8 mouse cellular contexts compared by ENCODE assay signal in genomic region chr15:78802776-78803391, GRCm38 (mm10). TPM values are rescaled to one million over a fixed set of nuclear protein-coding genes. Genes with fewer than 3 reads are reported as not detected.
DNase-seq lines count a peak whose midpoint lies in the region; ATAC-seq and TF ChIP-seq lines count a peak whose summit lies in the region.

TSS of gene Card10 (minus strand) at chr15:78803042.

- H3K4me3 ChIP-seq in E14TG2a.4 (replicated peaks; ENCODE audit: low read length): peak within 1 kb of the TSS; percentile 83
- peak within 1 kb of the TSS; percentile 38 to 49 for H3K4me3 ChIP-seq in liver, embryonic 14.5 days (ENCODE audit: insufficient read depth in 1 of 2, low read depth in 2 of 2, low read length in 2 of 2)

- no peak for TF ChIP-seq EP300 in liver, embryonic 14.5 days (IDR thresholded peaks at IDR 0.05; ENCODE audit: low read depth)

- H3K4me2 ChIP-seq in liver, embryonic 14.5 days (ENCODE audit: low read depth): peak within 1 kb of the TSS; percentile 47

- ATAC-seq in inflammation-experienced regulatory T-cells, adult 6 months: peak; percentile 67
- ATAC-seq in liver, embryonic 14.5 days (ENCODE audit: insufficient read depth): peak; percentile 69

- no peak within 1 kb of the TSS for H3K9ac ChIP-seq in liver, embryonic 14.5 days (replicated peaks)

- 2% methylated on average over 70 of the region's 70 CpGs for WGBS in liver, embryonic 14.5 days (ENCODE audit: insufficient replicate concordance)

- H3K9me3 ChIP-seq in E14TG2a.4 (ENCODE audit: low read length): no peaks in the 10 kb centered on the region
- H3K9me3 ChIP-seq in liver, embryonic 14.5 days (ENCODE audit: control insufficient read depth, low read length): no peaks in the 10 kb centered on the region

- DNase-seq in adrenal gland, postnatal 25 days: peak; percentile 66
- peak in 1 of 2 experiments; percentile 64 for DNase-seq in gastrocnemius, postnatal 4 days (ENCODE audit: low spot score in 2 of 2)
- DNase-seq in liver, embryonic 14.5 days (ENCODE audit: low read depth in 3 of 3, low spot score in 3 of 3): no peak
- DNase-seq in naive thymus-derived CD4-positive, alpha-beta T cell, adult 2 months (ENCODE audit: low read depth): peak; percentile 58
- DNase-seq in left cerebral cortex, postnatal 14 days (ENCODE audit: low spot score in 2 of 2): no peak
- no peak for DNase-seq in right cerebral cortex, postnatal 25 days

- no peak within 1 kb of the TSS for H3K27ac ChIP-seq in liver, embryonic 14.5 days

- peaks cover 51% of the 10 kb centered on the region for H3K4me1 ChIP-seq in E14TG2a.4 (replicated peaks; ENCODE audit: low read depth, low read length)
- peaks cover 0 to 10% of the 10 kb centered on the region in 2 experiments; a peak in 2 of 4 replicates for H3K4me1 ChIP-seq in liver, embryonic 14.5 days (replicated peaks; ENCODE audit: control insufficient read depth in 2 of 2, insufficient read depth in 2 of 2, low read length in 1 of 2)

- TF ChIP-seq CTCF in E14TG2a.4 (conservative IDR thresholded peaks at IDR 0.05; ENCODE audit: low read length): no peak
- no peak for TF ChIP-seq CTCF in liver, embryonic 14.5 days (IDR thresholded peaks at IDR 0.05; ENCODE audit: low read depth)

- H3K36me3 ChIP-seq in E14TG2a.4 (ENCODE audit: insufficient read depth, low read length): peaks cover 2% of the 10 kb centered on the region; the same call in 1 of the 2 replicates
- no peaks in the 10 kb centered on the region for H3K36me3 ChIP-seq in liver, embryonic 14.5 days (replicated peaks; ENCODE audit: control insufficient read depth, insufficient read depth, low read depth)

- intact Hi-C loops in left cerebral cortex, postnatal 14 days (cut with DNase I): no loop called here

- peaks cover 74% of the 10 kb centered on the region for H3K27me3 ChIP-seq in E14TG2a.4 (ENCODE audit: insufficient read depth, low read length)
- peaks cover 39% of the 10 kb centered on the region for H3K27me3 ChIP-seq in liver, embryonic 14.5 days (ENCODE audit: control insufficient read depth, insufficient read depth, low read length)

RNA-seq across cellular contexts. Expression of gene Card10, which starts in this region (rescaled TPM):
- 6.5 and 7.0 TPM in 2 replicates for total RNA-seq in adrenal gland, postnatal 25 days (2021)
- total RNA-seq in gastrocnemius, postnatal 4 days (2021): 10 to 100 TPM; 12.6 to 13.3 TPM
- polyA plus RNA-seq in inflammation-experienced regulatory T-cells, adult 6 months (2017; shearing (Covaris generic)): under 1 TPM; 0.15 to 0.26 (median 0.19) TPM
- 2.2 and 2.5 TPM in 2 replicates for polyA plus RNA-seq in liver, embryonic 14.5 days (2012; rRNA removed)
- polyA plus RNA-seq in liver, embryonic 14.5 days (2014; fragmentation: Nextera tagmentation; extraction: Ambion mirVana): 1.1 and 1.3 TPM in 2 replicates
- total RNA-seq in left cerebral cortex, postnatal 14 days (2021): 1 to 10 TPM; 4.0 to 5.1 TPM

Comparison
In these comparisons a context has a peak if more than half of its experiments do, and no peak if none do; other contexts are left out.
1. Peak in ATAC-seq in inflammation-experienced regulatory T-cells, adult 6 months; RNA of the gene not detected or under 1 TPM.
2. DNase-seq: peak in adrenal gland, postnatal 25 days (single experiment) and naive thymus-derived CD4-positive, alpha-beta T cell, adult 2 months (single experiment); none in liver, embryonic 14.5 days (0 of 3), left cerebral cortex, postnatal 14 days (0 of 2) and right cerebral cortex, postnatal 25 days (single experiment).